Mouse (Mus musculus): ENCODE measurements around the gene Tmub2.

Tmub2 gene

DNA sequence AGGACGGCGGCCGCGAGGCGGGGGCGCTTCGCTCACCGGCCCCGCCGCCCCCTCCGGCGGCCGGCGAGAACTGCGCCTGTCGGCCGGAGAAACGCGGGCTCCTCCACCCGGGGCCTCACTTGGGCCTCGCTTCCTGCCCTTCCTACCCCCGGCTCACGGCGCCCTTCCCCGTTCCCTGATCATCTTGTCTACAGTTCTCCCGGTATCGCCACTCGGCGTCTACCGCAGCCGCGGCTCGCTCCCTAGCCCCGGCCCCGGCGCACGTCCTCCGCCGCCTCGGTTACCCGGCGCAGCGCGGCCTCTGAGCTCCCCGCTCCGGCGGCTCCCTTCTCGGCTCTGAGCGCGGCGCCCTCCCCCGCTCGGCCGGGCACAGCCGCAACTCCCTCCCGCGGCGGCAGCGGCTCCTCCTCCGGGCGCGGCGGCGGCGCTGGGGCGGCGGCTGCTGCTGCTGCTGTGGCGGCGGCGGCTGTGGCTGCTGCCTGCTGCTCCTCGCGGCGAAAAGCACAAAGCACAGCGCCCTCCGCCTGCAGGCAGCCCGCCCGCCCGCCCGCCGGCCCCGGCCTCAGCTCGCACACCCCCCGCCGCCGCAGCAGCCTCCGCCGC is 32.7 kb downstream of the Tmub2 start:
- in situ Hi-C loops (cut with MboI; ENCODE audit: low pct_unique_long_range_greater_than_20kb in 1 of 2, low sequenced_read_pairs in 2 of 2, unreplicated experiment in 1 of 2), result no loop called here

DNA sequence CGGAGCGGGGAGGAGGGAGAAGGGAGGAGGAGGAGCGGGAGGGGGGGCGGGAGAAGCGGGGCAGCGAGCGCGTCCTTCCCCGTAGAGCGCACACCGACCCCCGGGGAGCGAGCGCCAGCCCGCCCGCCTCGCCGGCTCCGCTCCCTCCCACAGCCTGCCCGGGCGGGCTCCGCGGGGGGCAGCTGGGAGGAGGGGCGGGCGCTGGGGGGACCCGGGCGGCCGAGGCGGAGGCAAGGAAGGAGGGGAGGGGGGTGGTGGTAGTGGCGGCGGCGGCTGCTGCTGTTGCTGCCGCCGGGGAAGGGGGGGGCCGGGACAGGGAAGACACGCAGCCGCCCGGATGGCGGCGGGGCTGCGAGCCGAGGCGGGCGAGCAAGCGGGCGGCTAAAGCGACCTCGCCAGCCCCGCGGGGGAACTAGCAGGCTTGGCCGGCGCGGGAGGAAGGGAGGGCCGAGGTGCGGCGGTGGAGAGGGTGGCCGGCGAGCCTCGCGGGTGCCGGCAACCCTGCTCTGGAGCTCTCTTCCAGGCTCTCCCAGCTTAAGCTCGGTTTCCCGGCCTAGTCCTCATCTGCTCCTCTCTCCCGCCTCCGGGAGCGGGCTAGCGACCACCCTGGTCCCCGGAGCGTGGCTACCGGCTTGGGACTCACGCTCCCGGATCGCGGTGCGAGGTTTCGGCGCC is 33.3 kb downstream of the Tmub2 start:
- in situ Hi-C loops (cut with MboI; ENCODE audit: low pct_unique_long_range_greater_than_20kb in 1 of 2, low sequenced_read_pairs in 2 of 2, unreplicated experiment in 1 of 2), result no loop called here

- in situ Hi-C loops (cut with MboI; ENCODE audit: low pct_unique_long_range_greater_than_20kb in 1 of 2, low sequenced_read_pairs in 2 of 2, unreplicated experiment in 1 of 2), result no loop called here
Observed at GRCm38 (mm10) chr11:102318576-102319409, 34.1 kb downstream of the Tmub2 start.

- in situ Hi-C loops (cut with MboI; ENCODE audit: low pct_unique_long_range_greater_than_20kb in 1 of 2, low sequenced_read_pairs in 2 of 2, unreplicated experiment in 1 of 2), result no loop called here
Observed at GRCm38 (mm10) chr11:102319410-102319792, 34.7 kb downstream of the Tmub2 start, which contains the start of gene Ubtf. Ubtf (minus strand) TSS chr11:102319742.

GRCm38 (mm10) chr11:102319941-102320685 is 35.4 kb downstream of the Tmub2 start:
- in situ Hi-C loops (cut with MboI; ENCODE audit: low pct_unique_long_range_greater_than_20kb in 1 of 2, low sequenced_read_pairs in 2 of 2, unreplicated experiment in 1 of 2), result loop anchor here in 1 of 2 experiments (5.0 kb wide), 1 partner anchor 87 kb away; the partner anchor contains the start of gene Slc25a39

DNA sequence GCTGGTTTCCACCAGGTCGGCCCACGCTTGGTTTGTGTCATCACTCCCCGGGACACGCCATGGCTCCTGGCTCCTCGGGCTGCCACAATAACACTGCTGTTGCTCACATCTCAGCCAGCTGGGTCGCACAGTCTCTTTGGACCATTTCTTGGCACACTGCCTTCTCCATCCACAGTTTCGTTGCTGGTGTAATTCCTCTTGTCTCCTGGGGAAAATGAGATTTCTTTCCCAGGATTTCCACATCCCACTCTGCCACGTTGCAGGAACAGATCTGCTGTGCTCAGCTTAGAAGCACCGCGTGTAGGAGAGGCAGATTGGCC is 35.9 kb downstream of the Tmub2 start:
- in situ Hi-C loops (cut with MboI; ENCODE audit: low pct_unique_long_range_greater_than_20kb in 1 of 2, low sequenced_read_pairs in 2 of 2, unreplicated experiment in 1 of 2), result loop anchor here in 1 of 2 experiments (5.0 kb wide), 1 partner anchor 87 kb away; the partner anchor contains the start of gene Slc25a39

GRCm38 (mm10) chr11:102321931-102322330 is 37.2 kb downstream of the Tmub2 start:
- in situ Hi-C loops (cut with MboI; ENCODE audit: low pct_unique_long_range_greater_than_20kb in 1 of 2, low sequenced_read_pairs in 2 of 2, unreplicated experiment in 1 of 2), result loop anchor here in 1 of 2 experiments (5.0 kb wide), 1 partner anchor 85 kb away; the partner anchor contains the start of gene Slc25a39

DNA sequence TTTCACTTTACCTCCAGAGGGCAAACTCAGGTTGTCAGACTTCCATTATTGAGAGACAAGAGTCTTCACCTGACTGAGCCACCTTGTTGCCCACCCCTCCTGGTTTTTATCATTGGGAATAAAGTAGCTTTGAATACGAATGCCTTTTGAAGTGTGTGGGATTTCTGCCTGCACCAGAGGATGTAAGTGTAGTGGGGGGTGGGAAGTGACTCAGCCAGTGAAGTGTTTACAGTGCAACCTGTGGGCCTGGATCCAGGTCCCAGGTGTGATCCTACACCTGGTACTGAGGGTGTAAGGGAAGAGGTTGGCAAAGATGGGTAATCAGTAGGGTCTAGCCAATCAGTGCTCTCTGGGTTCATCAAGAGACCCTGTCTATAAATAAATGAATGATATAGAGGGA is 38.8 kb downstream of the Tmub2 start:
- in situ Hi-C loops (cut with MboI; ENCODE audit: low pct_unique_long_range_greater_than_20kb in 1 of 2, low sequenced_read_pairs in 2 of 2, unreplicated experiment in 1 of 2), result loop anchor here in 1 of 2 experiments (5.0 kb wide), 1 partner anchor 84 kb away; the partner anchor contains the start of gene Slc25a39

GRCm38 (mm10) chr11:102327250-102327649 is 42.5 kb downstream of the Tmub2 start:
- in situ Hi-C loops (cut with MboI; ENCODE audit: low pct_unique_long_range_greater_than_20kb in 1 of 2, low sequenced_read_pairs in 2 of 2, unreplicated experiment in 1 of 2), result no loop called here

DNA sequence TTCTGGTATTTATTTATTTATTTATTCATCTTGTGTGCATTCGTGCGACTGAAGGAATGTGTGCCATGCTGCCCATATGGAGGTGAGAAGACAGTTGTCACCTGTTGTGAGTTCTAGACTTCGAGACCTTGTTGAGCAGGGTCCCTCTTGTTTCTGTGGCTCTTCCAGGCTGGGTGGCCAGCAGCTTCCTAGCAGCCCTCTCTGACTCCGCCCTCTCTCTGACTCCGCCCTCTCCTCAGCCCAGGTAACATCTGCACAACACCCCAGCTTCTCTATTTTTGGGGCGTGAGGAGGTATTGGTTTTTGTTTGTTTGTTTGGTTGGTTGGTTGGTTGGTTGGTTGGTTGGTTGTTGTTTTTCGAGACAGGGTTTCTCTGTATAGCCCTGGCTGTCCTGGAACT is 43.1 kb downstream of the Tmub2 start:
- in situ Hi-C loops (cut with MboI; ENCODE audit: low pct_unique_long_range_greater_than_20kb in 1 of 2, low sequenced_read_pairs in 2 of 2, unreplicated experiment in 1 of 2), result no loop called here

DNA sequence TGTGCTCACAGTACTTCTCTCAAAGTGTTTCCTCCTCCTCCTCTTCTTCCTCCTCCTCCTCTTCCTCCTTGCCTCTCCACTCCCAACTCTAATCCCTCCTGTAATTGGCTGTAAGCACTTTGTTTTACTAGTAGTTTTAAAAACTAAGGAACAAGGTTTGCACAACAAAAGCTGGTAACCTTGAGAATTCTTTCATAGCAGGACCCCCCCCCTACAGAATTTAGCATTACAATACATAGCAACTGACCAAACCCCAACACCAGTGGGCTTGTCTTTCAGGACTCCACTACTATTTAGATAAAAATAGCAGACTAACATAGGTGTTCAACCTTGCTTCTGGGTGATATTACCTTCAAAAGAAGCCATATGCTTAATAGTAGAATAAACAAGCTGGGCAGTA is 44.8 kb downstream of the Tmub2 start:
- in situ Hi-C loops (cut with MboI; ENCODE audit: low pct_unique_long_range_greater_than_20kb in 1 of 2, low sequenced_read_pairs in 2 of 2, unreplicated experiment in 1 of 2), result no loop called here

DNA sequence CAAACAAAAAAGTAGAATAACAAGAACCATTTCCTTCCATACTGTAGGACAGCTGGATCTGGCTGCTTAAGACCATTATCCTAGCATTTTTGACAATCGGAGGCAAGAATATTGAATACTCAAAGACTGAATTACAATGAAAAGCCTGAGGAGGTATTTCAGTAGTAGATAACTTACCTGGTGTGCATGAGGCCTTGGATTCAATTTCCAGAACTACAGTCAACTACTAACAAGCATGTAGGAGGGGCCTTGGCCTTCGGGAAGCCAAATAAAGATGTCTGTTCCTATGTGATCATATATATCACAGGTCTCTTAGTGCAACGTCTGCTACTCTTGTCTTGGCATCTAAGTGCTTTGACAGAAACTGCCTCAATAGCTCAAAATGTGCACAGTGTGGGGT is 45.3 kb downstream of the Tmub2 start:
- in situ Hi-C loops (cut with MboI; ENCODE audit: low pct_unique_long_range_greater_than_20kb in 1 of 2, low sequenced_read_pairs in 2 of 2, unreplicated experiment in 1 of 2), result no loop called here

GRCm38 (mm10) chr11:102331806-102332205 is 47.1 kb downstream of the Tmub2 start:
- in situ Hi-C loops (cut with MboI; ENCODE audit: low pct_unique_long_range_greater_than_20kb in 1 of 2, low sequenced_read_pairs in 2 of 2, unreplicated experiment in 1 of 2), result no loop called here

GRCm38 (mm10) chr11:102333061-102333460 is 48.3 kb downstream of the Tmub2 start:
- in situ Hi-C loops (cut with MboI; ENCODE audit: low pct_unique_long_range_greater_than_20kb in 1 of 2, low sequenced_read_pairs in 2 of 2, unreplicated experiment in 1 of 2), result no loop called here

DNA sequence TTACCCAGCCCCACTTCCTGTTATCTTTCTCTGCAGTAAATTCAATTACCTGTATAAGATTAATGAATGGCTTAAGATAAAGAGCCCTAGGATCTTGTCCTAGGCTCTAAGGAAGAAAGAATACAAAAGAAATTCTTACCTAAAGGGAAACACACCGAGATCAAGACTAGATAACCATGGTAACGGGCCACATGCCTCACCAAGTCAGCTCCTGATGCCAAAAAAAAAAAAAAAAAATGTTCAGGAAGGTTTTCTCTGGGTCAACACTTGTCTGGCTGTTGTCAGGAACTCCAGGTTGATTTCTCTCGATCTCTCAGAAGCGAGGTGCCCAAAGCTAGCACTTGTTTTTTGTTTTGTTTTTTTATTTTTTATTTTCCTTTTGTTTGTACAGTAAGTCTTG is 49.3 kb downstream of the Tmub2 start:
- in situ Hi-C loops (cut with MboI; ENCODE audit: low pct_unique_long_range_greater_than_20kb in 1 of 2, low sequenced_read_pairs in 2 of 2, unreplicated experiment in 1 of 2), result no loop called here

GRCm38 (mm10) chr11:102334973-102335700 is 50.4 kb downstream of the Tmub2 start:
- in situ Hi-C loops (cut with MboI; ENCODE audit: low pct_unique_long_range_greater_than_20kb in 1 of 2, low sequenced_read_pairs in 2 of 2, unreplicated experiment in 1 of 2), result no loop called here

- in situ Hi-C loops (cut with MboI; ENCODE audit: low pct_unique_long_range_greater_than_20kb in 1 of 2, low sequenced_read_pairs in 2 of 2, unreplicated experiment in 1 of 2), result no loop called here
Observed at GRCm38 (mm10) chr11:102336191-102336590, 51.5 kb downstream of the Tmub2 start.

GRCm38 (mm10) chr11:102337921-102338320 is 53.2 kb downstream of the Tmub2 start:
- in situ Hi-C loops (cut with MboI; ENCODE audit: low pct_unique_long_range_greater_than_20kb in 1 of 2, low sequenced_read_pairs in 2 of 2, unreplicated experiment in 1 of 2), result no loop called here
